Mouse (Mus musculus) bone marrow macrophage, adult 2 months (primary cell): ENCODE measurements around the gene Nr6a1.

ENCODE experiments used
- CTCF ChIP-seq: IDR thresholded peaks from 2 replicates; pipeline ENCODE4 v1.5.1; 2012; ENCODE audit warnings: low read depth, mild to moderate bottlenecking, low read length, moderate library complexity
- POLR2A ChIP-seq: IDR thresholded peaks from 2 replicates; pipeline ENCODE4 v1.6.1; 2012; ENCODE audit warnings: mild to moderate bottlenecking, low read depth, low read length, borderline replicate concordance

- TF ChIP-seq CTCF (no peak), POLR2A (no peak)
Observed at GRCm38 (mm10) chr2:38784396-38784795, 143.1 kb downstream of the Nr6a1 start.
